Mouse (Mus musculus) skeletal muscle tissue, adult 2 months (tissue): Measurements from ENCODE around the gene Uvssa.
A peak's percentile ranks its signal among the peaks of the same experiment; 100 is the strongest.

Source experiments
- DNase-seq: peaks from one replicate; pipeline ENCODE4 v3.0.0-alpha.2; 2012; ENCODE audit warnings: low read depth, low spot score

Uvssa gene

DNA sequence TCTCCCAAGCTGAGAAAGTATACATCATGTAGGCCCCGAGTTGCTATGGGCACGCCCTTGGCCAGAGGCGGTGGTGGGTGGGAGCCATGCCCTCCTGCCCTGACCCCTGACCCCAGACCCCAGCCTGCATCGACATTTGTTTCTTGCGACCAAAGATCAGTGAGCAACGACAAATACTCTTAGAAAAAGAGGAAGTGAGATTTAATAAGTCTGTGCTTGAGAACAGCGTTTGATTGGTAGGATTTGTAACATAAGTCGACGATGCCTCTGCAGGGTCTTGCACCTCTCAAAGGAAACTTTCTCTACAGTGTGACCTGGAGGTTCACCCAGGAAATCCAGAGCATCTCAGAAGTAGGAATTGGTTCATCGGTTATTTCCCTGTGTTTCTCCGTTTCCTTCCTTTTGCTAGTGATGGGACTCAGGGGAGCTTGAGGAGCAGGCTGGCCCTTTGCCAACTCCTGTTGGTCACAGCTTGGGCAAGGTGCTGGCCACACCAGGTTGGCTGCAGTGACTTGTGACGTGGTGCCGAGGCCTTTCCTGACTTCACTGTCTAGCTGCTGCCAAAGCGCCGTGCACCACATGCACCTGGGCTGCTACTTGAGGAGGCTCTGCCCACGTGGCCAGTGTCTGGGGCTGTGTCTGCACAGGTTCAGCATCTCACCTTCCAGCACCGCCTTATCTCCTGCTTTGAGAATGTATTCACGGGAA lies 5.9 kb upstream of the Uvssa start:
- DNase-seq, result peak; percentile 20

- no peak for DNase-seq
Observed at GRCm38 (mm10) chr5:33377176-33377575, 1.2 kb upstream of the Uvssa start.

GRCm38 (mm10) chr5:33377801-33378301 lies 498 bp upstream of the Uvssa start:
- DNase-seq, result no peak

GRCm38 (mm10) chr5:33387550-33387949 lies 9.2 kb downstream of the Uvssa start:
- DNase-seq, result no peak

- peak; percentile 62 for DNase-seq
Observed at GRCm38 (mm10) chr5:33393803-33394202, 15.5 kb downstream of the Uvssa start.

- DNase-seq, result no peak
Observed at GRCm38 (mm10) chr5:33395693-33396092, 17.3 kb downstream of the Uvssa start.

GRCm38 (mm10) chr5:33396828-33397227 lies 18.5 kb downstream of the Uvssa start:
- DNase-seq, result no peak

- DNase-seq, result no peak
Observed at GRCm38 (mm10) chr5:33400819-33401218, 22.5 kb downstream of the Uvssa start.

DNA sequence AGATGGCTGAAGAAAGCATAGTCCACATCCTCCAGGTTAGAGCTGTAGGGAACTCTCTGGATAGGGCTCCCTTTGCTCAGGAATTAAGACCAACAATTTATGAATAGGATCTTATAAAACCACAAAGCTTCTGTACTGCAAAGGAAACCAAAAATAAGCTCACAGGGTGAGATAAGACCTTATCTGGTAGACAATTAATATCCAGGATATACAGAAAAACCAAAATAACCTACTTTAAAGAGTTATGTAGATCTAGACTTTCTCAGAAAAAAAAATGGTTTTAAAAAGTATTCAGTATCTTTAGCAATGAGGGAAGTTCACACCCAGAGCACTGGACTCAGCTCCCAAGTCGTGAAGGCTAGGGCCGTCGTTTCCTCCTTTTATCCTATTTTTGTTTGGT lies 42.0 kb downstream of the Uvssa start:
- no peak for DNase-seq

- DNase-seq, result no peak
Observed at GRCm38 (mm10) chr5:33427461-33427860, 49.1 kb downstream of the Uvssa start.

DNA sequence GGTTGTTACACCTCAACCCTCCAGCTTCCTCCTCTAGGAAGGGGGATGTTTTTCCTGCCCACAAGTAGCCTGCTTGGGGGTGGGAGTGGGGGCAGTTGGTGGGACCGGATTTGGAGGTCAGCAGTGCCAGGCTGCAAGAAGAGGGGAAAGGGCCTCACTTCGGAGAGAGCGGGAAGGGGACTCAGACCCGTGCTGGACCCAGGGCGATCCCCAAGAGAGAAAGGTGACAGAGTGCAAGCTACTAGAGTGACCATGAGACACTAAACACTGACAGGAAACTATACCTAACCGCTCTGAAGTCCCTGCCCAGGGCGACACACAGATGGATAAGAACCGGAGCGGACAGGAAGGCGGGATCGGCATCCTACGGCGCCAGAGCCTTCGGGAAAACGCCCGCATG lies 51.8 kb downstream of the Uvssa start:
- DNase-seq, result no peak

DNA sequence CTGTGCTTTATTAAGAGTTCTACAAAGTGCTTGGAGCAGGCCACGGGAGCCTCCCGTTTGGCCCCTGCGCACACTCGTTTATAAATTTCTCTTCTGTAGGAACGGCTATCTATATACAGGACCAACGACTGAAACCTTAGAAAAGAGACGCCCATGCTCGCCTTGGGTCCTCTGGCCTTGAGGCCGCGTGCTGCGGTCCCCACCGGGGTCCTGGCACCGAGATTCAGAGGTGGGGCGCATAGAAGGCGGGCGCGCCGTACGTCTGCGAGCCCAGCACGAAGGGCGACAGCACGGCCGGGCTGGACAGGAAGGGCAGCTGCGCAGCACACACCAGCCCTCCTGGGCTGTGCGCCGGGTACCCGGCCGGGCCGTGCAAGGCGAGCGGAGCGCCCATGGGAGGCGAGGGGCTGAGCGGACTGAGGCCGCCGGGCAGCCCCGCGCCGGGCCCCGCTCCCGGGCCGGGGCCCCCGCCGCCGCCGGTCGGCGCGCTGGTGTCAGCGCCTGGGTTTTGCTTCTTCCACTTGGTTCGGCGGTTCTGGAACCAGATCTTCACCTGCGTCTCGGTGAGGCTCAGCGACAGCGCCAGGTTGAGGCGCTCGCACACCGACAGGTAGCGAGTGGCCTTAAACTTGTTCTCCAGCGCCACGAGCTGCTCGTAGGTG lies 52.3 kb downstream of the Uvssa start:
- no peak for DNase-seq

- DNase-seq, result no peak
Observed at GRCm38 (mm10) chr5:33431173-33432005, 53.0 kb downstream of the Uvssa start.

- no peak for DNase-seq
Observed at GRCm38 (mm10) chr5:33432057-33432935, 53.9 kb downstream of the Uvssa start.

DNA sequence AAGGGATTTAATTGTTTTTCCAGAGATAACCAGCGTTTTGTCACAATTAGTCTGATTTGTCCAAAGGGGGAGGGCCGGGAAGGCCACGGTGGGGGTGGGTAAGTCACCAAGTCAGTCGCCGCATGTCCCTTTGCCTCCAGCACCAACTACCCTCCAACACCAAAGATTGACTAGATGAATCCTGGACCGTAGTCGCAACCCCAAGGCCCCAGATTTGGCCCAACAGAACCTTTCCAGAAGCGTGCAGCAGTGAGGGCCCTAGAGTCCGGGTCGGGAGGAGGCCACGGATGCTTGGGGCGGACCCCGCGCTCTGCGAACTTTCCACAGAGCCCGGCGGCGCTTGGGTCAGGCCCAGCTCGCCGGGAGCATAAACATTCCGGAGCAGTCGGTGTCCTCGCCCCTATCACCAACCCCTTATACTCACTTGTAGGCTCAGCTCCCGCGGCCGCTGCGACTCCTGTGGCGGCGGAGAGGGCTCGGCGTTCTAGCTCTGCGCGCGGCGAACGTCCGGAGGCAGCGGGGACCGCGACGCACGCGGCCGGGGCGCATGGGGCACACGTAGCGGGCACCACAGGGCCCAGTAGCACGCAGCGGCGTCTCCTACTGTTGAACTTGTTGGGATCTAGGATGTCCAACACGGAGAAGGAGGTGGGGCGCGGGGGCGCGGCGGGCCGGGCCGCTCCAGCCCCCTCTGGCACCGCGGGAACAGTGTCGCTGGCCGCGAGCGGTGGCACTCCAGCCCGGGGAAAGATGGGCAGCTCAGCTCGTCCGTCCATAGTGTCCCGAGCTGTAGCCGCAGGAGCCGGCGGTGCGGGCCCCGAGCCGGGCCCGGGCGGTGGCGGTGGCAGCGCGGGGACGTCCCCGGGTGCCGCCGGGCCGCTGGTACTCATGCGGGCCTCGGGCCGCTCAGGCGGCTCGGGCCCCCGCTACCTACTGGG lies 55.1 kb downstream of the Uvssa start, which contains the start of gene Nkx1-1:
Gene Nkx1-1 (minus strand): TSS at position 776 of the 938 bp plus-strand sequence.
- DNase-seq, result no peak

DNA sequence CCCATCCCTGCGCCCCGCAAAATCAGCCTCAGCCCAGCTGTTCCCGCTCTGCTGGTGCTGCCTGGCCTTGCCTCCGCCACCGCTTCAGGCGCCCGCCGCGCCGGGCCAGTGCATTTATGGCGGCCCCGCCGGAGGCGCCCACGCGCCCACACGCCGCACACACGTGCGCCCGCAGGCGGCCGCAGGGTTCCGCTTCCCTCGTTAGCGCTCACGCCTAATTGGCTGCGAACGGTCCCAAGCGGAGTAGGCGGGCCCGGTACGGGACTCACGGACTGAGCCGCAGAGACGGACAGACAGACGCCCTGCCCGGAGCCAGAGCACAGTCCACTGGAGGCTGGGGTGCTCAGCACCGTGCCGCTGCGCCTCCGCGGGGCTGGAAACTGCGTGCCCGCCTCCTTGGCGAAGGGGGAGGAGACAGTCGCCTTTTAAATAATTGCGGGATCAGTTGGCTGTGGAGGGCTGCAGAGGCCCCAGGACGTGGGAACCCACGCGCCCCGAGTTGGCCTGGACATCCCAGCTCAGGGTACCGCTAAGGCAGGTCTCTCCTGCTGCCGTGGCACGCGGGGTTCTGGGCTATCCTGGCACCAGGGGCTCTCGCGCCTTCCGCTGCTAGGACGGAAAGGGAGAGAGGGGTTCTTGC lies 55.9 kb downstream of the Uvssa start:
- no peak for DNase-seq

- no peak for DNase-seq
Observed at GRCm38 (mm10) chr5:33435151-33435550, 56.8 kb downstream of the Uvssa start.

GRCm38 (mm10) chr5:33435941-33436340 lies 57.6 kb downstream of the Uvssa start:
- DNase-seq, result no peak

DNA sequence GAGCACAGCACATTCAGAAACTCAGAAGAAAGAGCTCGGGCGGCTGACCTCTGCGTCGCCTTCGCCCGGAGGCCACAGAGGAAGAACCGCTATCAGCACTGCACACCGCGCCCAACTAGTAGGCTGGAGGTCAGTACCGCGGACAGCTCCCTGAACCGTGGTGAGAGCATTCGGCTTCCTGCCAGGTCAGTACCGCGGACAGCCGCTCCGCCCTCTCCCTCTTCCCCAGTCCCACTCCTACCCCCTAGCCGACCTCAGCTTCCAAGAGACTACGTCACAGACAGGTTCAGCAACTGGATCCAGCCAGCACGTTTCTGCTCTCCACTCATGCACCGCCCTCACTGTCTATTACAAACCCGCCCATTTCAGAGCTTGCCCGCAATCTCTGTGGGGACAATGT lies 59.9 kb downstream of the Uvssa start:
- DNase-seq, result peak; percentile 72
